Mouse (Mus musculus) embryo, embryonic 10 days (tissue): ENCODE measurements around the gene Ppm1h.
"Not testable (repeated sequence)": the region's sequence is repeated elsewhere in the genome, so short reads cannot be mapped to it uniquely, and the experiment has no call there.

ENCODE experiments used
- DNase-seq: peaks from one replicate; pipeline ENCODE4 v3.0.0-alpha.2; 2015; ENCODE audit warnings: low spot score

Ppm1h gene

DNA sequence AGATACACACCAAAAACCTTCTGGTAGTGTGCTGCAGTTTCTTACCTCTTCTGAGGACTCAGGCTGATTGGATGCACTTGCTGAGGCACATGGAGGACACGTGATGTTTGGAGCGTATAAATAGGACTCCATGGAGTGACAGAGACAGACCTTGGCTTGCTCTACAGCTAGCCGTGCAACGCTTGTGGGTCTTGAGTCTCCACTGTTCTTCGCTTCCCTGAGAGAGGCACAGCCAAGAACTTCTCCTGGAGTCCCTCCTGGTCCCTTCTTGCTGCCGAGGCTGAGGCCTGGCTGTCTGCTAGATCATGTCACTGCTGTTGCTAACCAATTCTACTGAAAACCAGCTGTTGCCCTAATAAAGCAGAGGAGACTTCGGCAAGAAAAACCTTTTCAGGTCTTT is 221.4 kb downstream of the Ppm1h start:
- DNase-seq, result no peak

DNA sequence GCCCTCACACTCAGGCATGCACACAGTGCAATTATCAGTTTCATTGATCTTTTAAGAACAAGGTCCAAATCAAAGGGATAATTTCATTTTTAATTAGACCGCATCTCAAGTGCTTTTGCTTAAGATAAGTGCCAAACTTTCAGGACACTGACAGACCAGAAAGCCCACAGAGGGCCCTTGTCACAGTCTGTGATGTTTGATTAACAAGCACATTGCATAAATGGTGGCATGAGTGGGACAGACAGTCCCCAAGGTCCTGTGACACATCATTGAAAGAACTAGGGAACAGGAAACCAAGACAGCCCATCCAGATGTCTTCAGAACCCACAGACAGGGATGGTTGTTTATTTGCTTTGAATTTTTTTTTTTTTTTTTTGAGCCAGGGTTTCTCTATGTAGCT is 221.9 kb downstream of the Ppm1h start:
- DNase-seq, result no peak

DNA sequence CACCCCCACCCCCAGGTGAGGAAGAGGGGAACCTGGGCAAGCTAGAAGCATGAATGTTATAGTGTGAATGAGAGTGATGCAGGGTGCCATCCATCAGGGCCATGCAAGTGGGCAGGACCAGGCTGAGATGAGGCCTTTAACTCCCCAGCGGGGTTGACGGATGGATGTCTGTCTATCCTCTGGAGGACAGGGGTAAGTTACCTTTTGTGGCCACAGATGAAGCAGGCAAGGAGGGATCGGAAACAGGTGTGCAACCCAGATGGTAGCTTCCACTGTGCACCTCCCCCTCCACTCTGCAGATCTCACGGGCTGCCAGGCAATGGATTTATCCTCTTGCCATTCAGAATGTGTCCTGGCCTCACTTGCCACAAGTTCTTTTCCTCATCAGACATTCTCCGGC is 222.8 kb downstream of the Ppm1h start:
- no peak for DNase-seq

DNA sequence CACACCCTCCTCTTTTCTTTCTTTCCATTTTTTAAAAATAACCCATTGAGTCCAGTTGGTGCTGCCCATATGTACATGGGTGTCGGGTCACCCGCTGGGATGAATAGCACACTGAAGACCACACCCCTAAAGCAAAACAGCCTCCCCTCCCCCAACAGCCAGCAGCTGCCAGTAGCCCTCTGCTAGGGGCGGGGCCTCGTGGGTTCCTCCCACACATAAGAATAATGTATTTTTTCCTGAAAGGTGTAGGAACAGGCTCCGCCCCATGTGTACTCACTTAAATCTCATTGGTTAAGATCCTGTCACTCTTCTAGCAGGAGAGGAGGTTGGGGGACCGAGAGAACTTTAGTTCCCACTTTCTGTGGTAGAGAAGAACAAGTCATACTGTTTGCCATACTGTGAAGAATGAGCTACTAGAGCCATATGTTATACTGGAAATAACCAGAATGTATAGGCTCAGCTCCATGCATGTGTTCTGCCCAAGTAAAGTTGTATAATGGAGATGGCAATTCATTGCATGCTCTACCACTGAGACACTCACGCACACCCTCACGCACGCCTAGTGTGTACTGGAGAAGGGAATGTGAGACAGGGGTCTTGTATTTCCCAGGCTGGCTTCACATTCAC is 231.0 kb downstream of the Ppm1h start:
- DNase-seq, result no peak

DNA sequence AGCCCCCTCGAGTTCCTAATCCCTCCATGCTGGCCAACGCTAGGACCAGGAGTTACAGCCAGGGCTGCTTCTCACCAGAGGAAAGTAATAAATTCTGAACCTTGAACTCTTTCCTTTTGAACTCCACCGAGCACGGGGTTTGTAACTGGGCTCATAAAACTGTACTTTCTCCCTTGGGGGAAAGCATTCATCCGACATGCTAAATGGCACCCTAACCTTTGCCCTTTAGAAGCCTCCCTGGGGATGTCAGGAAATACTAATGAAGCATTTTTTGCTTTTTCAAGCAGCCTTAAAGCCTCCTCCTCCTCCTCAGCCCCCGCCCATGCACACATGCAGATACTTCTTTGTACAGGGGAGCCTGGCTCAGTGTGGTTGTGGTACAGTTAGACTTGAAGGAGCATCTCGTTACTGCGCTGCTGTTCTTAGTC is 232.2 kb downstream of the Ppm1h start:
- peak; percentile 59 for DNase-seq

DNA sequence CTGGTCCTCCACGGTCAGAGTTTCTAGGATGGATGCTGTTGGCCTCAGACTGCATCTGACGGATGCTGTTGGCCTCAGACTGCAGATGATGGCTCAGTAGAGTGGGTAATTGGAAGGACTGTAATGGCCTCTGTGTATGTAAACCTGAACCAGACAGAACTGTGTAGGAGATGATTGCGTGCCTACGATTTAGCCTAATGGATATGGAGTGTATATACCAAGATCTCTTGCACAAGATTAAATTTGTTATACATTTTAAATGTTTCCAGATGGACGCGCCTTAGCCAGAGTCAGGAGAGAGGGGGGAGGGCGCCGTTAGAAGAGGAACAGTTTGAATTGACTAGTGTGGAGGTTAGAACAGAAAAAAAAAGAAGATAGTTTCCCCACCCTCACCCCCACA is 233.1 kb downstream of the Ppm1h start:
- peak; percentile 34 for DNase-seq

DNA sequence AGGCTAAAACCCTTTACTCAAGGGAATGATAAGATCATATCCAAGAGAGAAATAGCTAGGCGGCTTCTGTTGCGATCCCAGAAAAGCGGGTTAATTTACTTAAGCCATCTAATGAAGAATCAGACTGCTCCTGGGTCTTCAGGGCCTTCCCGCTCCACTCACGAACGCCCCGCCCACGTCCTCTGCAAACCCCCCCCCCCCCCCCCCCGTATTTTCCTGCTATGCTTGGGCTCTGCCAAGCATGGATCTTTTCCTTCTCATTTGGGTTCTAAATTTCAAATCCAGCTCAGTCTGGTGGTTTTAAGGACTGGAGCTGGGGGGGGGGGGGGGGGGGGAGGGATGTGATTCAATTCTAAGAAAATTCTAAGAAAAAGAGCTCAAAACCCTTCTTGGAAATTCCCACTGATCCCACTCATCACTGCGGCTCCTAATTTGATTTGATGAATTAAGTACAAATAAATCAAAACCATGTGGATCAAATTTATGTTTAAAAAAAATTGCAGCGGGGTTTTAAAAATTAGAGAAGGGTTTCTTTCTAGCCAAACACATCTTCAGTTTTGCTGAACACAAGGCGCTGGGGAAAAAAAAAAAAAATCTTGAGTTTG is 233.6 kb downstream of the Ppm1h start:
- no peak for DNase-seq

DNA sequence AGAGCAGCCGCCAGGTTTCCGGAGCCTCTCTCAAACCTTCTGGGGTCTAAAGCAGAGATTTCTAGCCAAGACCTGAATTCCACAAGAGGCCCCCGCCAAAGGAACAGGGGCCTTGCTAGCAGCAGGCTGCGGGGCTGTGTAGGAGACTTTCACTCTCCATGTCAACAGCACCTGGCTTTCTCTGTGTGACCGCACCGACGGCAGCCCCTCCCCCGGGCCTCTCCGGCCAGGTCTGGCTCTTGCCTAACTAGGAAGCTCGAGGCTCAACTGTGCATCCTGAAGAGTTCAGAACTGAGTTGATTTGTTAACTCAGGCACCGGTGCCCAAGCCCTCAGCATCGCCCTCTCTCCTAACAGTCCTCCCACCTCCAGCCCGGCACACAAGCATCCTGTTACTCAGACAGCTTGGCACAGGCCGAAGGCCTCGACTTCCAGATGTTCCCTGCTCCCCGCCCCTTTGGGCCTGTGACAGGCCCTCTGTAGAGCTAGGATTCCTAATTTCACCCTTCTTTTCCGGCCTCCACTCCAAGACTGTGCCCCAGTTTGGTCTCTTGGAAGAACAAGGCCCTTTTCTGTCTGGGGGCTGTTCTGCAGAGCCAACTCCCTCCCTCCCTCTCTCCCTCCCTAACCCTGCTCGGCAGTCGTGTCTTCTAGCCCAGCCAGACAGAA is 234.3 kb downstream of the Ppm1h start:
- peak; percentile 73 for DNase-seq

DNA sequence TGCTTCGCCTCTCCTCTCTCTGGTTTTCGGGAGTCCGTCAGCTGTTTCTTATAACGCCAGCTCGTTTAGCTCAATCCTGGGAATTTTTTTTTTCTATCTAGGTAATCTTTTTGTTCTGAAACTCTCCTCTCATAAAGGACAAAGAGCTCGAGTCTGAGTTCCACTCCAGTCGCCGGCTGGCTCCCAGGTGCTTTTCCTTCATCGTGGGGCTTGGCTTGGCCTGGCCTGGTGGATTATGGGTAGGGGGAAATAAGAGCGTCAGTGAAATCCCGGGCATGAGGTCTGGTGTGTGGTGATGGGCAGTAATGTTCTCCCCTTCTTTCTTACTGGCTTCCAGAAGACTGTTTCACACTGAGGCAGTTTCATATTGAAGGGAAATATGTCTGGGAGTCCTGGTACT is 234.8 kb downstream of the Ppm1h start:
- no peak for DNase-seq

DNA sequence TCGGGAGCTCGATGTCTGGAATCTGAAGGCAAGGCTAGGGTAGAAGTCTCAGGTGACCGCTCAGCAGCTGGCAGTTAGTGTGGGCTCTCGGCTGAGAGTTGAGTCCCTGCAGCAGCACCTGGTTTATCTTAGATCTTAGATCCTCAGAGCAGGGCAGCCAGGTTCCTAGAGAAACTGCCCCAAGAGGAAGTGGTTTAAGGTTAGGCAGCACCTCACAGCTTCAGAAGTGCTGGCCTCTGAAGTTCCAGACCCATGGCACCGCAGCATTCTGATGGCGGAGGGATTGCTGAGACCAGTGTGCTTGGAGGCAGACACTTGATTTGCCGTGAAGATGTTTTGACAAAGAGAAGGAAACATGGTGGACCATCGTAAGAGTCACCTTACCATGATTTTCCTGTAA is 237.3 kb downstream of the Ppm1h start:
- DNase-seq, result no peak

DNA sequence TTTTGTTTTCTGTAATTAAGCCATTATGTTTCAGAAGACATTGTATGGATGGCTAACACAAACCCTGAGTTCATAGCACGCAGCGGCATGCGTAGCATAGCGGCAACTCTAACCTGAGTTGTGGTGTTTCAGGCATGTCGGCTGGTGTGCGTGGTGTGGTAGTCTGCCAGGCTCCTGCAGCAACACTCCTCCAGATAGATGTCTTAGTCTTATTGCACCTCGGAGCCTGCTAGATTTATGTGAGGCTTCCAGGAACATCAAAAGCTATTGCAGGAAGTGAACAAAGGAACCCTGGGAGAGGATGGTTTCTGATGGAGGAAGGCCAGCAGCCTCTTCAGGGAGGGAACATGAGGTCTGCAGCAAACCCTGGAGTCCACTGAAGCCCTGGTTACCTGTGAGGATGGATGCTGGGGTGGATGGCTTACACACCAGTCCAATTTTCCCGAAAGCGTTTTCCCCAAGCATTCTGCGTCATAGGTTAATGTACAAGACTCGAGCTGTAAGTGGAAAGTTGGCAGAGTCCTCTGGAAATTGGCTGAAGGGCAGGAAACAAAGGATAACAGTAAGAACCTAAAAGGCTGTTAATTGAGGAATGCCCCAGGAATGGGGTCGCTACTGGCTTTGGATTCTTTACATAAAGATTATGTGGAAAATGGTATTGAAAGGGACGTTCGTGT is 239.2 kb downstream of the Ppm1h start:
- no peak for DNase-seq

DNA sequence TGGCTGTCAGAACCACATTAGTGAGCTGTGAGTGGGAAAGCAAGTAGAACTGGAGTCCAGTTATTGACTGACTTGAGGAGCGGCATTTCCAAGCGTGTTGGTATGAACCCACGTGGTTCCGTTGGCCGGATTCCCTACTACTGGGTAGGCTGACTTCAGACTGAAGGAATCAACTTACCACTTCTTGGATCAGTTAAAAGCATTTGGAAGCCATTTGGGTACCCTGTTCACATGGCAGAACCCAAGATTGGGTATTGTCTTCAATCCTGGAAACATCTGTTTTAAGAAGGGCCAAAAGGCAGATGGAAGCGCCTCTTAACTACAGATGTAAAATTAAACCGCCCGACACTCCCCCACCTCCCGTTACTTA is 239.7 kb downstream of the Ppm1h start:
- DNase-seq, result no peak

DNA sequence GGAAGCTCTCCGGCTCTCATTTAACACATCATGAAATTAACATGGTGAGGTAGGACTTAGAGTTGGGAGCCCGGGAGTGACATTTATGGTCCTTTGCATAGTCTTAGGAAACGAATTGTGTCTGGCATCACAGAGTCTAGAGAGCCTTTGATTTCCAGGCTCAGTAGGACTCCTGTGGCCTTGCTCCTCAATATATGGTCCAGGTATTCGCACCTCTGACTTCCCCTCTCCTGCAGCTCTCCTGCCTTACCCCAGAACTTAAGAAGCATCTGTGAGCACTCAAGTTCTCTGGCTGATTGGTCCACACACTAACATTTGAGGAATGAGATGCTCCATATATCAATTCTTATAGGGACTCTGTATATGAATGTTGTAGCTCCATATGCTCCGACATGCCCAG is 240.2 kb downstream of the Ppm1h start:
- no peak for DNase-seq

DNA sequence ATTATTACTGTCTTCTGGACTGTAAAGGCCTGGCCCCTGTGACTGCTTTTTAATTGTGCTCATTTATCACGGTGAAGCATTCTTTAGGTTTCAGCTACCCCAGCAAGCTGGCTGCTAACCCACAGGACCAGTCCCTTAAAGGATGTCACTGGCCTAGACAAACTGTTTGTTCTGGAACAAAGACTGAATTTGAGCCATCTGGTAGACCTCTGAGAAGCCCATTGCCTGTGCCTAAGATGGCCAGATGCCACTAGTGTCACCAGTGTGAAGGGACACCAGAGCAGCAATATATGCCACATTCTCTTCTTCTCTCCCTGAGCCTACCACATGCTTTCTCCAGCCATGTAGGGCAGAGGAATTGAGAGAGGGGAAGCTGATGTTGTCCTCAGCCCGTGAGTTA is 240.9 kb downstream of the Ppm1h start:
- no peak for DNase-seq

DNA sequence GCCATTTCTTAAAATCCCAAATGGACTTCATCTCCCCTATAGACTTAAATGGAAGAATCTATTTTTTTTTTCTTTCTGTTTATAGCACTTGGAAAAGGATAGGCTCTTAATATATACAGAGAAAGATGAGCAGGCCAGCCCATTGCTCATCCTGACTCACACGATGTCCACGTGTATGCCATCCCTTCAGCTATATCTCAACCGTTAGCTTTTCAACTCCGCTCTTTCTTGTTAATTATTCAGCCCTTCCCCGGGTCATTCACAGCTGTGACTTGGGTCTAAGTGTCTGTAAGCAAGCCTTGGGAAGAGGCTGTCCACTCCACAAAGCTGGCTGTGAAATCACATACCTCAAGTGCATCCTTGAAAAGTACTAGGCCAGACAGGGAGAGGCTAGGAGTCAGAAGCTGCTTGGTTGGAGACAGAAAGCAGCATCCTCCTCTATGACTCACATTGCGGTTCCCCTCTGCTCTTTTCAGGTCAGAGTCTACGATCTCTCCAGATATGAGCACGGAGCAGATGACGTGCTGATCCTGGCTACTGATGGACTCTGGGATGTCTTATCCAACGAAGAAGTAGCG is 241.7 kb downstream of the Ppm1h start:
- DNase-seq, result no peak

DNA sequence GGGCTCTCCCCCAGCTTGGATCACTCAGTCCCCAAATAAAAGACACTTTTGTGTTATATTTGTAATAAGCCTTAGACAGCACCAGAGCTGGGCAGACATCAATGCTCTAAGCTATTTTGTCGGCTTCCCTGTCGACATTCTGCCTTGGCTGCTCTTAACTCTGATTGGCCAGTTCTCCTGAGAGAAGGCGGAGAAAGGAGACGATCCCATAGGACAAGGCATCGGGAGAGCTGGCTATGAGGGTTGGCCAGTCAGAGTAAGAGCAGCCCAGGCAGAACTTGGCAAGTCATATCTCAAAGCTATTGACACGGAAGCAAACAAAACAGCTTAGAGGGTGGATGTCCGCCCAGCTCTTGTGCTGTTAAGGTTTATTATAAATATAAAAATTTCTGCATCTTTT is 243.7 kb downstream of the Ppm1h start:
- DNase-seq, result peak; percentile 68

DNA sequence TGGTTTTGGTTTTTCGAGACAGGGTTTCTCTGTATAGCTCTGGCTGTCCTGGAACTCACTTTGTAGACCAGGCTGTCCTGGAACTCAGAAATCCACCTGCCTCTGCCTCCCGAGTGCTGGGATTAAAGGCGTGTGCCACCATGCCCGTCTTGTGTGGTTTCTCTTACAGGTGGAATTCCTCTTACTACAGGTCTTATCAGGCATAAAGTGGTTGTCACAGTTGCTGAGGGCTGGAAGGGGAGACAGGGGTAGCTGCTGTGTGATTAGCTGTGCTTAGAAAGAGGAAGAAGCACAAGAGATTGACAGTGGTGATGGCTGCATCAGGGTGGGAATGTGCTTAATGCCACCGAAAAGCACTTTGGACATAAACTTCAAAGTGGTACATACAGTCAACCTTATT is 246.0 kb downstream of the Ppm1h start:
- DNase-seq, result not testable (repeated sequence)

DNA sequence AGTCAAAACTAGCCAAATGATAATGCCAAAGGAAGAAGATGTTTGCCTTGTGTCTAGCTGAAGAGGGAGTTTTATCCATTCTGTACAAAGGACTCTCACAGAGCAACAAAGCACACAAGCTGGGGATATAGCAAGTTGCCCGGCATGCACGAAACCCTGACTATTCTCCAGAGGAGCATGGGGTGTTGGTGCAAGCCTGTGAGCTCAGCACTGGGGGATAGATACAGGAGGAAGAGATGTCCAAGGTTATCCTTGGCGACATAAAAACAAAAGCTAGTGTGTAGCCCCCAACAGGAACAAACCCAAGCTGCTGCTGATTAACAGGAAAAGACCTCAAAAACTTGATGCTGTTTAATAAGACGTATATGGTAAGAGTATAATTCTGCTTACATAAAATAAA is 247.7 kb downstream of the Ppm1h start:
- no peak for DNase-seq

DNA sequence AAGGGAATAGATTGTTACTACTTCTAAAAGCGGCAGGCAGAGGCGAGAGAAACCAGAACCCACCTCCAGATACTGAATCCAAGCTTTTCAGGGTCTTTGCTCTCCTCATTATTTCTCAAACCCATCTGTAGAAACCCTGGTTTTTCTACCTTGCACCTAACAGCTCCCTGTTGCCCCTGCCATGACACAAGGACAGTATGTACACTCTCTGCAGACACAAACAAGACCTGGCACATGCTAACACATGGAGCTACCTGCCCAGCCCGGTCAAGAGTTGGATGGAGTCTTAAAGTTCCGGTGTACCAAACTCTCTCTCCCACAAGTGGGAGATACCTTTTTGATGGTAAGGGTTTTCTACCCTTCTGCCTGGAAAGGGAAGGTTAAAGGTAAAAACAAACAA is 252.0 kb downstream of the Ppm1h start:
- DNase-seq, result no peak

DNA sequence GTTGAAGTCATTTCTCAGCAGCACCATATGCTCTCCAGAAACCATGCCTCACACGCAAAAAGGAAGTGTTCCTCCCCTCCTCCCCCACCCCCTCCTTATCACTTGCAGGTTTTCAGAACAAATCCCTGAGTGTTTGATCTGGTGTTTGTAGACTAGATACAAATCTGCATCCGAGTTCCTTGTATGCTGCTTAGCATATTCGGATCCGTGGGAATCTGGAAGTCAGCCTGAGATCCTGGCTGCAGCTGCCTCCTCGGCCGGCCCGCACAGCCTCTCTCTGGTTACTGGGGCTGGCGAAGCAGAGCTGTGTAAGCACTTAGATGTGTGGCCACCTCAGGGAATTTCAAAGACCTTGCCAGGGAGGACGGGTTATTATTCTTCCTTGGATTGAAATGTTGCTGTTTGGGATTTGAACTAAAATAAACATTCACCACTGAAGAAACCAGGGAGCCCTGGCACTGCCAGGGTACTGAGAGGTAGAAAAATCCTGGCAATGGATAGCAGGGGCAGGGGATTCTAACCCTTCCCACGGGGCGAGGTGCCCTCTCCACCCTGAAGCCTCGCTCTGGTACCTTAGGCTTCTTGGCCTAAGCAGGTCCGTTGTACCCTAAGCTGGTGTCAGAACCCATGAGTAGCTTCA is 252.8 kb downstream of the Ppm1h start:
- DNase-seq, result peak; percentile 63

DNA sequence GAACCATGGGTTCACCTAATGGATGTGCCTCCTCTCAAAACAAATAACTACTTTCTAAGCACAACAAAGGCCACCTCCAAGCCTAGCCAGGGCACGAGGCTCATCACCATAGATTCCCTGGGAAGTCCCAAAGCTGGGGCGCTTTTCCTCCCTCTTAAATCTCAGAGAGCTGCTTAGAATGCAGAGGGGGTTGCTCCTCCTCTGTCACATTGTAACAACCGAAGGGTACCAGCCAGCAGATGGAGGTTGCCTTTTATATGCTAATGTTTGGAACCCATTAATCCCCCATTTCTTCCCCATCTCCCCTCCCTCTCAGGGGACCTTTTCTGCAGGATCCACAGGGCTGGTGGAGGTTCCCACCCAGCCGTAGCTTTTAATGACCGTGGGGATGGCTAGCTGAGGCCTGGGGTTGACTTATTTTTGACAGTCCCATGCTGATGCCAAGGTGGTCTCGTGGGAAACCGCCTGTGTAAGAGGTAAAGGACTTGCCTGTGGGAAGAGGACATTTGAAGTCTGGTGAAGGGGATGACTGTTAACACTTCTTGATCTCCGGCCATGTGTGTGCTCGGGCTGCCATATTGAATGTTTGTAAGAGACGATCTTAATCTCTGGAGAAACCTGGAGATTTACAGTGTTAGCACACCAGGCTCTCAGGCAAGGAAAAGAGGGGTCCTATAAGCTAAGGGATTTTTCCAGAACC is 253.4 kb downstream of the Ppm1h start:
- peak; percentile 27 for DNase-seq
